Mouse (Mus musculus): ENCODE measurements around the gene Cryba4.

Gene Cryba4

GRCm38 (mm10) chr5:112286608-112286983, 34.3 kb upstream of the Cryba4 start:
- DNase-seq (ENCODE audit: low spot score), result no peak

DNA sequence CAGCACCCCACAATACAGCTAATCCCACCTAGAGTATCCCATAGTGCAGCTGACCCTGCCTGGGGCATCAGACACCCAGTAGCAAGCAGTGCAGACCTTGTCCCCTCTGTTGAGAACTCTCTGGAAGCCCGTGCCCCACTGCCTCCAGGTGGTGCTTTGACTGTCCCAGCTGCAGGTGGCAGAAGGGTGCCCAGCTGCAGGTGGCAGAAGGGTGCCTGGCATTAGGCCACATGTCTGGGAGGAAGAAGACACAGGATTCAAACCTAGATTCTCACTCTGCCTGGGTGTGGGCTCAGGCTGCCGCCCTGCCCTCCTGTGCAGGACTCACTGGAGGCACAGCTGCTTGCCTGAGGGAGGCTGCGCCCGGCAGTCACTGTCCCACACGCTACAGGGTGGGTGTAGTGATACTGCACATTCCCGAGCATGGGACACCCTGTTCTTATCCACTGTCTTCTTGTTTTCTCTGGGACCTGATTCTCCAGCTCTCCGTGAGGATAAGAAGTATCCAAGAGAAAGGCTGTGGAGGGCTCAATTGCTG, 33.3 kb upstream of the Cryba4 start:
- DNase-seq (ENCODE audit: low spot score), result no peak

GRCm38 (mm10) chr5:112284203-112284582, 31.9 kb upstream of the Cryba4 start:
- DNase-seq (ENCODE audit: low spot score), result no peak

DNA sequence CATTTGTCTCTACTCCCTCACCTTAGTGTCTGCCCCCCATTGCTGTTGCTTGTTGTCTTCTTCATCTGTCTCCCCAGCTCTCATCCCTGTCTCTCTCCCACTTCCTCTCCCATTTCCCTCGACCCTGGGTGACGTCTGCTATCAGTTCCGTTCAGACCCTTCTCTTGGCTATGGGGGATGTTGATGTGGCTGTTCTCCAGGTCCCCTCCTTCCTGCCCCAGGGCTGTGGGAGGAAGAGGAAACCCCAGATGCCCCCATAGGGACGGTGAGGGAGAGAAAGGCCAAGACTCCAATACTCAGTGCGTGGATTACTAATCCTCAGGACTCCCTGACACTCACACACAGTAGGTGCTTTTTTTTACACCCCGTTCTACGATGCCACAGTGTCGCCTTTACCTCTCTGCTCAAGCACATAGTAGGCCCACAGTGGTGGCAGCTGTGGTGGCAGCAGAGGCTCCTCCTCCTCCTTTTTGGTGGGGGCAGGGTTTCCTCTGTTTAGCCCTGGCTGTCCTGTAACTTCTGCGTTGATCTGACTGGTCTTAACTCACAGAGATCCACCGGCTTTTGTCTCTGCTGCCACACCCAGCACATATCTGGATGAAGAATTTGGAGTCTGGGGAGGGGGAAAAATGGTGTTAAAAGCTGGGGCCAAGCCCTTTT, 31.4 kb upstream of the Cryba4 start:
- no peak for DNase-seq (ENCODE audit: low spot score)

DNA sequence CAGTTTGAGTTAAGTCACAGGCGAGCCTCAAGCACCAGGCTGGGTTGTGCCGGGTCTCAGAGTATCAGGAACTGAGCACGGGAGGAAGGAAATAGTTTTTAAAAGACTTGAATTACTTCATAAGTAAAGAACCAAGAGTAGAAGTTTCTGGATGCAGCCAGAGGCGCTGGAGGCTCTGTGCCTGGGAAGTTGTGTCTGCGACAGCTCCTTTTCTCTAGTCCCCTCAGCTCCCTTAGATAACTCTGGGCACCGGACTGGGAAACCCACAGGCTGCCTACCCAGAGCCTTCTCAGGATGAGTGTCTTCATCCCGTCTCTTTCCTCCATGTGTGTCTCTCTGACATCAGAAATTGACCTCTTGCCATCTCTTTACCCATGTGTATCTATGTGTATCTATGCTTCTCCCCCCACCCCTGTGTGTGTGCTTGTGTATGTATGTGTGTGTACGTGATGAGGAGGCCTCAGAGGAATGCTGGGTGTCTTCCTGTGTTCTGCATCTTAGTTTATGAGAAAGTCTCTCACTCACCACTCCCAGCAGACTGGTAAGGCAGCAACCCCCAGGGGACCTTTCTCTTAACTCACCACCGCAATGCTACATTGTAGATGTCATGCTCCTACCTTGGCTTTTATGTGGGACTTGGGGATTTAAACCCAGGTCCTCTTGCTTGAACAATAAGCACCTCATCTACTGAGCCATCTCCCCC, 30.6 kb upstream of the Cryba4 start:
- no peak for DNase-seq (ENCODE audit: low spot score)

- DNase-seq (ENCODE audit: low spot score), result no peak
Observed at GRCm38 (mm10) chr5:112282123-112282779, 29.9 kb upstream of the Cryba4 start.

GRCm38 (mm10) chr5:112281676-112282075, 29.4 kb upstream of the Cryba4 start:
- DNase-seq (ENCODE audit: low spot score), result no peak

DNA sequence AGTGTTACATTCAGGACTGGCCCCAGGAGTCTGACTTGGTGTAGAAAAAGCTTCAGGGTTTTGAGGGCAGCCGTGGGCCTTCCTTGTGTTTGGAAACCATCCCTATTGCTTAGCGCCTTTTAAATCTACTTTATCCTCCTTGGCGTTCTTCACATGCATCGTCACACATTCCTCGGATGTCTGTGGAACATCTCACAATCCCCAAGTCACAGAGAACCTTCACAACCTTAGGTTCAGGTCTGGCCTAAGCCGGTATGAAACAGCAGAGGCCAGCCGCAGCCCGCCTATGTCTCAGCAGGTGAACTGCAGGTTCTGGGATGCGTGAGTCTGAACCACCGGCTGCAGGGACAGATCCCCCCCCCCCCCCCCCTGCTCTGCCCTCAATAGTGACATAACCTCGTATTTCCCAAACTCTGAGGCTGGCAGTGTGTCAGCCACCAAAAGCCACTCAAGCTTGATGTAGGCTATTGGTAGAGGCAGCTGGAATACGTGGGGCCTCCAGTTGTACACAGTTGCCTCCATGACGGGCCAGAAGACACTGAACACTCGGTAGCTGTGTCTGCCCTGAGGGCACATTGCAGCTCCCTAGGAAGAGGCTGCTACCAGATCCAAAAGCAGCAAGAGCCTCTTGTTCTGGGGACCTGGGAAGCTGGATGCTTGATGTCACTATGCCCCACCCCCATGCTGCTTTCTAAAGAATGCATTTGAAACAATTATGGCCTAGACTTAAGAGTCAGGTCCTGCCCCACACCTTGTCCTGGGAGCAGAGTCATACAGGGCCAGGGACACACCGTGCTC, 28.7 kb upstream of the Cryba4 start:
- no peak for DNase-seq (ENCODE audit: low spot score)

DNA sequence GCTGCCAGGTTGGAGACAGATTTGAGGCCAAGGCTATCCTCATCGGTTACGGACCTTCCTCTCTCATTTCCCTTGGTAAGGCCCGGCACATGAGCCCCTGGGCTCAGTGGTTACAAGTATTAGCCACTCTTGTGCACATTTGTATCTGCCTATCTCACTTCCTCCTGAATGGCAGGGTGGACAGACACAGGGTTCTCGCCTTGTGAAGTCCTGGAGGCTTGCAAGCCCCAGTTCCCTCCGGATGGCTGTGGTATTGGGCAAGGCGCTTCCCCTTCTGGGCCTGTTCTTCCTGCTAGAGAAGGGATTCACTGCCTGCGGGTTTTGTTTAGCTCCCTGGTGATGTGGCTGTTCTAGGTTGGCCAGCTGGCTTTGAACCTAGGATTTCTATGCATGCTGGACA, 27.8 kb upstream of the Cryba4 start:
- DNase-seq (ENCODE audit: low spot score), result no peak

DNA sequence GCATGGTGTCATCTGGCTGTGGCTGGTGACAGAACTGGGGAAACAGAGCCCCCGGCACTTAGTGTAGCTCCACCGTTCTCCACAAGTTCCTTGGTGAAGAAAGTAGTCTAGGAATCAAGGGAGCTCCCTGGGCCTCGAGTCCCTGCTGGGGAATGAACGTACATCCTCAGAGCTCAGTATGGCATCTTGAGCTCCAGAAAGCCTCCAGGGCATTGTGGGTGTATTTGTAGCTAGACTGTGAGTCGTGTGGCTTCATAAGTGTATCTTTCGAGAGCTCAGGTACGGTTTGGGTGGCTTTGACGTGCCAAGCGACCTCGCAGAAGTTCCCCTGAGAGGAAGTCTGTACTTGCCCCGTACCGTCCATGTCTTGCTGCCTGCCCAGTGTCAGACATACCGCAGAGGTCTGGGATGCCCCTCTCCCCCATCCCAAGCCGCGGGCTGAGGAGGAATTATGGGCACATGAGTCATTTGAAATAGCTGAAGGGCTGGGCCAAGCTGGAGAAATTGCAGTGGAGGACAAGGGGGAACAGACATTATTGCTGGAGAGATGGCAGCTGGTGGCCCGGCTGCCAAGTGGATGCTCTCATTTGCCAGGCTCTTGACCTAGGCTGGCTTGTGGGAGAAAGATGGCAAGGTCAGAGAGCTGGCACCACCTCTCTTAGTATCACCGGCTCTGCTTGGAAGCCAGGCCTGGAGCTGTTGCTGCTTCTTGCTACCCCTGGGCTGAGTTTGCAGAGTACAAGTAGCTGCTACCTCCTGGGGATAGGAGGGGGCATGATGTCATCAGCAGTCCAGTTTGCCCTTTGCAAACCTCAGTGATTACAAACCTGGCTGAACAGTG, 27.1 kb upstream of the Cryba4 start:
- no peak for DNase-seq (ENCODE audit: low spot score)

DNA sequence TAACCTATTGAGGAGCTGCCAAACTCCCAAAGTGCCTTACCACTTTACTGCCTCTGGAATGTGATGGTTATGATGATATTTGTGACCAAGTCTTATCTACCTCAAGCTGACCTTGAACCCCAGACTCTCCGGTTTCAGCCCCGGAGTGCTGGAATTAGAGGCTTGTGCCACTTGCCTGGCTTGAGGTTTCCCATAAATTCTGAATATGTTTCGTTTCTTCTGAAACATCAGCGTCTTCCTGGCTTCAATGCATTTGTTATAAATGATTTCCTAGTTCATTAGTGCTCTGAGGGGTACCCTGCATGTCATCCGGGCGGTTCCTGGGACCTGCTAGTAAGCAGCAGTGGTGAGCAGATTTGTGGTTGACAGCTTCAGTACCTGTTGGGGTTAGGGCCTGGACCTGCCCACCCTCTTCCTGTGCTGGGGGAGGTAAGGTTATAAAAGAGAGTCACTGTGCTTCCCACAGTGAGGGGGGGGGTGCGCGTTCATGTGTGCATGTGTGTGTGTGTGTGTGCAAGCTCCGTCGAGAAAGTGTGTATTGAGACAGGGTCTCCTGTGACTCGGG, 25.7 kb upstream of the Cryba4 start:
- no peak for DNase-seq (ENCODE audit: low spot score)

- no peak for DNase-seq (ENCODE audit: low spot score)
Observed at GRCm38 (mm10) chr5:112276907-112277348, 24.6 kb upstream of the Cryba4 start.

GRCm38 (mm10) chr5:112276267-112276873, 24.1 kb upstream of the Cryba4 start, which contains the start of gene Tpst2:
Tpst2 (plus strand) TSS chr5:112276691.
- peak; percentile 99 for DNase-seq (ENCODE audit: low spot score)

GRCm38 (mm10) chr5:112275021-112275804, 22.9 kb upstream of the Cryba4 start:
- DNase-seq (ENCODE audit: low spot score), result no peak

GRCm38 (mm10) chr5:112273746-112274463, 21.6 kb upstream of the Cryba4 start:
- peak; percentile 47 for DNase-seq (ENCODE audit: low spot score)

DNA sequence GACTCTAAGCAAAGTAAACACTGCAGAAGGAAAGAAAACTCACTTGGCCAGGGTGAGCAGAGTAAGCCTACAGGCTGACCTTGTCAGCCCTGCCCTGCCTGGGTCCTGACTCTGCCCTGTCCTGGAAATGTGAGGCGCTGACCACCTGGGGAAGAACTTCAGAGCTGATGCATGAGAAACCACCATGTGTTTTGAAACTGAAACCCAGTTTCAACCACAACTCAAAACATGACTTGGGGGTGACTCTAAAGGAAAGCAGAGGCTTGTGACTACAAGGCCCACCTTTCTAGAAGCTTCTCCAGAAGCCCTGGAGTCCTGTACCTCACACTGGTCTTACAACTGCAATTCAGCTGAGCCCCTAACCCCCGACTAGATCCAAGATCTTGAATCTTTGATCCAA, 20.6 kb upstream of the Cryba4 start:
- no peak for DNase-seq (ENCODE audit: low spot score)

GRCm38 (mm10) chr5:112270764-112271541, 18.6 kb upstream of the Cryba4 start:
- DNase-seq (ENCODE audit: low spot score), result peak; percentile 42

Data from embryo, embryonic 10 days (tissue).